Mouse (Mus musculus): ENCODE measurements around the gene Pnldc1.
"Not testable (repeated sequence)": the region's sequence is repeated elsewhere in the genome, so short reads cannot be mapped to it uniquely, and the experiment has no call there.

GRCm38 (mm10) chr17:12931576-12931975 lies 21.5 kb upstream of the Pnldc1 start:
- TF ChIP-seq CTCF (IDR thresholded peaks at IDR 0.05; ENCODE audit: control insufficient read depth, insufficient read depth, insufficient replicate concordance, low read depth, low read length); POLR2A (IDR thresholded peaks at IDR 0.05; ENCODE audit: control insufficient read depth, low read depth, low read length): not testable (repeated sequence)
